Mouse (Mus musculus): ENCODE measurements around the gene Ttc27. TPM values are rescaled to one million over a fixed set of nuclear protein-coding genes. Genes with fewer than 3 reads are reported as not detected.

The Ttc27 gene
- polyA plus RNA-seq, 1 experiment from 2014 or later = 17.1 TPM

DNA sequence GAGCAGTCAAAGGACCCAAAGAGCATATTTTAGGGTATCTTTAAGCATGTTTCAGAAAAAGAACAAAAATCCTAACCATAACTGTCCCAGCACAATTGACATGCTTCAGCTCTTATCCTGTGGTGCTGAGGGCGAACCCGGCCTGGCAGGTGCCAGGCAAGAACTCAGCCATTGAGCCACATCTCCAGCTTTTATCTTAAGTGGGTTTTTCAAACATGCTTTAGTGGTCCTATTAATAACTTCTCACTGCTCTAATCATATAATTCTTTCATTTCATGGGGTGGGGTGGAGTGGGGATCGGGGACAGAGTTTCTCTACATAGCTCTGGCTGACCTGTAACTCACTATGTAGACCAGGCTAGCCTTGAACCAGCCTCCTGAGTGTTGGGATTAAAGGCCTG lies 125.1 kb downstream of the Ttc27 start:
- no peak overlapping the region for H3K27ac ChIP-seq
- no peaks in the 10 kb centered on the region for H3K27me3 ChIP-seq
- H3K9me3 ChIP-seq (replicated peaks) = no peaks in the 10 kb centered on the region
- H3K4me3 ChIP-seq (replicated peaks) = no peak overlapping the region
- H3K4me1 ChIP-seq (replicated peaks) = peaks cover 18% of the 10 kb centered on the region
- ATAC-seq (ENCODE audit: low read depth) (no peak), DNase-seq (no peak)
- peaks cover 4% of the 10 kb centered on the region; the same call in 1 of the 2 replicates for H3K36me3 ChIP-seq
- 68% methylated on average over 3 of the region's 3 CpGs for WGBS (ENCODE audit: insufficient replicate concordance)
- no peak overlapping the region for H3K4me2 ChIP-seq
- no peak overlapping the region for H3K9ac ChIP-seq

DNA sequence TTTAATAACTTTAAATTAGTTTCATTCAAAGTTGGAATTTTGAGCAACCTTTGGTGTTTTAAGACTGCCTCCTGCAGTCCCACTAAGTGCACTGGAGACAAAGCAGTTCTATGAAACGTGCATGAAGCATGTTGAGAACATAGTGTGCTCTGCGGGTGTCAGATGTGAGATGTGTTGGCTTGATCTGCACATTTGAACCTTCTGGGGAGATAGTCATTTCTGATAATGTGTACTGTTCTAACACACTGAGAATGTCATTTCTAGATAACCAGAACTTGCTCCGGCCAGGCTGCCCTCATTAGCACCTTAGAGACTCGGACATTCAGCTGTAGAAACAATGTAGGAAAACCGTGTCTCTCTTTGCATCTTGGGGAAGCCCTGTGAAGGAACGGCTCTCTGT lies 126.0 kb downstream of the Ttc27 start:
- Histone ChIP-seq H3K4me2 (no peak overlapping the region), H3K9me3 (replicated peaks) (no peaks in the 10 kb centered on the region), H3K36me3 (no peaks in the 10 kb centered on the region), H3K27ac (no peak overlapping the region), H3K4me1 (replicated peaks) (peaks cover 18% of the 10 kb centered on the region), H3K27me3 (no peaks in the 10 kb centered on the region), H3K4me3 (replicated peaks) (no peak overlapping the region), H3K9ac (no peak overlapping the region)
- 37% methylated on average over 6 of the region's 6 CpGs for WGBS (ENCODE audit: insufficient replicate concordance)
- ATAC-seq (ENCODE audit: low read depth) = peak; percentile 71
- DNase-seq = no peak

DNA sequence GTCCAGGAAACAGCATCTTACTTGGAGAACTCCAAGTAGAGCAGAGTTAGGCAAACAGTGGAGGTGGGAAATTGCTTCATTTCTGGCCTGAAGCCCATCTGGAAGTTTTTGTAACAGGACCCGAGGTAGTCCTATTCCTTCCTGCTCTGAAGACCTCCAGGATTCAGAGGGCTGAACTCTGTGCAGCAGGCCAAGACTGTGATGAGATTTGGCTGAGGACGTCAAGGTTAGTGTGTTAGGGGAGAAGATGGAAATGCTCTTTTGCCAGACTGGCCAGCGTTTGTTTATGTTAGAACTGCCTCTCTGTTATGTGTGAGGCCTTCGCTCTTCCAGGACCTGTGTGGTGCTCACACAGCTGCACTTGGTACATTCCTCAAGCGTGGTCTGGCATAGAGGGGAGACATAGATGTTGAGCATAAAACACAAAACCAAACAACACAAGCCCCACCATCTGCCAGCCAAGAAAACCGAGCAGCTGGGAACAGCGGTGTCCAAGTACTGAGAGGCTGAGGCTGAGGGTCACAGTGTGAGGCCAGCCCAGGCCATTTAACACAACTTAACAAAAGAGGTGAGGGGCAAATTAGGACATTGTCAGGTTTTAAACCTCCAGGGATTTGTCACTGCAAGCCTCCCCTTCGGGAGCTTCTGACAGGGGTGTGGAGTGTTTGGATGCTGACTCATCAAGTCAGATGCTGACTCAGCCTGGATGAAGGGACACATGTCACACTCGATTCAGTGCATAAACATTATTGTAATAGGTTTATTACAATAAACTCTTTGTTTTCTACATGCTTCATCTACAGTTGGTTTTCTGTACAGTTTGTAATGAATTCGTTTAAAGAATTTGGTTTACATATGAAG lies 128.7 kb downstream of the Ttc27 start:
- H3K36me3 ChIP-seq = no peaks in the 10 kb centered on the region
- no peaks in the 10 kb centered on the region for H3K9me3 ChIP-seq (replicated peaks)
- H3K27me3 ChIP-seq = no peaks in the 10 kb centered on the region
- ATAC-seq (ENCODE audit: low read depth) = peak; percentile 64
- no peak overlapping the region for H3K4me2 ChIP-seq
- no peak for DNase-seq
- peaks cover 18% of the 10 kb centered on the region for H3K4me1 ChIP-seq (replicated peaks)
- no peak overlapping the region for H3K9ac ChIP-seq
- no peak overlapping the region for H3K4me3 ChIP-seq (replicated peaks)
- H3K27ac ChIP-seq = peak overlapping the region; percentile 50
- 68% methylated on average over 10 of the region's 10 CpGs for WGBS (ENCODE audit: insufficient replicate concordance)

DNA sequence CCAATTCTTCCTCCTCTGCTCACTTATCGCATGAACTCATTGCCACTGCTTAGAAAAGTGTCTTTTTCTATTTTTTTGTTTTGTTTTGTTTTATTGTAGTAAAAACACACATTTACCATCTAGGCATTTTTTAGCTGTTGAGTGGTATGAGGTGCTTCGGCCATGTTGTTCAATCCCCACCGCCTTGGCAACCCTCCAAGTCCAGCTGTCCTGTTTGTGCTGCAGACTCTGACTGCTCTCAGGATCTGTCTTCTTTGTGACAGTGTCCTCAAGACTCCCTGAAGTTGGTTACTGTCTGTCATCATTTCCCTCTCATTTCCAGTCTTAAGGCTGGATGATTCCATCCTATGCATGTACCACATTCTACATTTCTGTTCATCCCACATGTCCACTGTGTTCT lies 132.7 kb downstream of the Ttc27 start:
- Histone ChIP-seq H3K9me3 (replicated peaks) (no peaks in the 10 kb centered on the region), H3K4me3 (replicated peaks) (no peak overlapping the region)

DNA sequence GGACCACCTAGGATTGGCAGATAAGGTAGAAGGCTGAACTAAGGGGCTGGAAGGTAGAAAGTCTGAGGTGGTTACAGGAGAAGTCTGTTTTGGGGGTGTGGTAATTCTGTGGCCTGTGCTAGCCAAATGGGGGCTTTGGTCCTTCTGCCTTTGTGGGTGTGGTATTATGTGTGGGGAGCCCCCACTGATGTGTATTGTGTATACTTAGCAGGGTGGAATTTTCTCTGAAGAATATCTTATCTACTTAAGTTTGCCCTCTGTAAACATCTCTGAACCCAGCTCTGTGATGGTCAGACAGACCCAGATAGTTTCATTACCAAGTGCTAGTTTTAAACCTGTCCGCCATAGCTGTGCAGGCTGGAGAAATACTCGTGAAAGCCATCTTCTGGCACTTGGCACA lies 141.8 kb downstream of the Ttc27 start:
- ATAC-seq (ENCODE audit: low read depth) (no peak), DNase-seq (no peak)
- Histone ChIP-seq H3K36me3 (peaks cover 4% of the 10 kb centered on the region), H3K9ac (no peak overlapping the region), H3K4me1 (replicated peaks) (peaks cover 16% of the 10 kb centered on the region), H3K27me3 (no peaks in the 10 kb centered on the region), H3K9me3 (replicated peaks) (no peaks in the 10 kb centered on the region), H3K4me3 (replicated peaks) (no peak overlapping the region), H3K4me2 (no peak overlapping the region), H3K27ac (no peak overlapping the region; the same call in 1 of the 2 replicates)
- WGBS (ENCODE audit: insufficient replicate concordance) = 61% methylated on average over 2 of the region's 2 CpGs

More for the DNA sequence above, 132.7 kb downstream of the Ttc27 start:
- Histone ChIP-seq H3K4me2 (no peak overlapping the region), H3K36me3 (no peaks in the 10 kb centered on the region), H3K4me1 (replicated peaks) (peaks cover 8% of the 10 kb centered on the region), H3K27me3 (no peaks in the 10 kb centered on the region), H3K27ac (no peak overlapping the region), H3K9ac (no peak overlapping the region)
- WGBS (ENCODE audit: insufficient replicate concordance) = 84% methylated on average over 3 of the region's 3 CpGs
- no peak for ATAC-seq (ENCODE audit: low read depth)
- no peak for DNase-seq

DNA sequence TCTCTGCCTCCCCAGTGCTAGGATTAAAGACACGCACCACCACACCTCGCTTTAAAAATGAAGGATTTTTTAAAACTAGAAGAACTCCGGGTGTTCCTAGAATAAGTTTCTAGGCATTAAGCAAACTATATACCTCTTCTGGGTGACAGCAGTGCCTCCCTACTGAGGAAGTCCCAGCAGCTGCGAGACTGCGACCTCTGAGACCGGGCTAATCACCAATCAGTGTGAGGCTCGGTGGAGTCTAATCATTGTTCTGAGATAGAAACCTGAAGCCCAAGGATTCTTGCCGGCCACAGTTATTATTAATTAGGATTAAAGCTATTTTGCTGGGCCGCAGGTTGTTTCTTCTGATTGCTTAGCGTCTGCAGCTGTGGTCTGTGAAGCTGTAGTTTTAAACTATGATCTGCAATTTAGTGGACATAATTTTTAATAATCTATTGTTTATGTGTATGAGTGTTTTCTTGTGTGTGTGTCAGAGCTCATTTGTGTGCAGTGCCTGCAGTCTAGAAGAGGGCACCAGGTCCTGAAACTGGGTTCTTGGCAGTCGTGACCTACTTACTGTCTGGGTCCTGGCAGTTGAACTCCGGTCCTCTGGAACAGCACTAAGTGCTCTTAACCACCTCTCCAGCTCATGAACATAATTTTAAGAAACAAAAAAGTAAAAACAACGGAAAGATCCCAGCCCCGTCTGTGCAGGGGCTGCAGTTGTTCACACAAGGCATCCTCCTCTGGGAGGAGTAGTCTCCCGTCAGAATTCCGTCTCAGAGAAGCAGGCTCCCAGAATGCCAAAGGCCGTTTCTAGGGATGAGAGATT lies 142.9 kb downstream of the Ttc27 start:
- no peak for ATAC-seq (ENCODE audit: low read depth)
- no peaks in the 10 kb centered on the region for H3K9me3 ChIP-seq (replicated peaks)

DNA sequence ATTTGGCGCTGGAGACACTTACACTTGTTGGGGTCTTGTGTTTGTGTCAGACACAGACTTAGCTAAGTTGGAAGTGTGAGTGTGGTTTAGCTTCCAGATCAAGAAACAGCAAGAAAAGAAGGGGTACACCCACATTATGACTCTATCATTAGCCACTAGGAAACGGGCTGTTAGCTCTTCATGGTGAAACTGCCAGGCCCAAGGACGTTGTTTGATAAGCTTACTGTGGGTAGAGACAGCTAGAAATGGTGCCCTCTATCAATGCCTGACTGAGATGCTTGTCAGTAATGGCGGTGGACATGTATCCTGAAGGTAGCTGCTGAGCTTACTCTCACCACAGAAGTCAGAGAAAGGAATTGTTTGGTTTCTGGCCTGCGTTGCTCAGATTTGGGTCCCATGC lies 146.3 kb downstream of the Ttc27 start:
- DNase-seq (no peak), ATAC-seq (ENCODE audit: low read depth) (peak; percentile 61)
- Histone ChIP-seq H3K27me3 (no peaks in the 10 kb centered on the region), H3K4me2 (no peak overlapping the region), H3K9me3 (replicated peaks) (no peaks in the 10 kb centered on the region), H3K27ac (peak overlapping the region; percentile 57), H3K4me3 (replicated peaks) (no peak overlapping the region), H3K36me3 (no peaks in the 10 kb centered on the region), H3K4me1 (replicated peaks) (peaks cover 60% of the 10 kb centered on the region), H3K9ac (no peak overlapping the region)
- 38% methylated on average over 5 of the region's 5 CpGs for WGBS (ENCODE audit: insufficient replicate concordance)

More for the DNA sequence above, 142.9 kb downstream of the Ttc27 start:
- Histone ChIP-seq H3K4me2 (no peak overlapping the region), H3K27ac (no peak overlapping the region), H3K36me3 (peaks cover 4% of the 10 kb centered on the region), H3K9ac (no peak overlapping the region), H3K4me1 (replicated peaks) (peaks cover 26% of the 10 kb centered on the region), H3K4me3 (replicated peaks) (no peak overlapping the region), H3K27me3 (no peaks in the 10 kb centered on the region)
- WGBS (ENCODE audit: insufficient replicate concordance) = 71% methylated on average over 17 of the region's 17 CpGs
- DNase-seq = no peak

DNA sequence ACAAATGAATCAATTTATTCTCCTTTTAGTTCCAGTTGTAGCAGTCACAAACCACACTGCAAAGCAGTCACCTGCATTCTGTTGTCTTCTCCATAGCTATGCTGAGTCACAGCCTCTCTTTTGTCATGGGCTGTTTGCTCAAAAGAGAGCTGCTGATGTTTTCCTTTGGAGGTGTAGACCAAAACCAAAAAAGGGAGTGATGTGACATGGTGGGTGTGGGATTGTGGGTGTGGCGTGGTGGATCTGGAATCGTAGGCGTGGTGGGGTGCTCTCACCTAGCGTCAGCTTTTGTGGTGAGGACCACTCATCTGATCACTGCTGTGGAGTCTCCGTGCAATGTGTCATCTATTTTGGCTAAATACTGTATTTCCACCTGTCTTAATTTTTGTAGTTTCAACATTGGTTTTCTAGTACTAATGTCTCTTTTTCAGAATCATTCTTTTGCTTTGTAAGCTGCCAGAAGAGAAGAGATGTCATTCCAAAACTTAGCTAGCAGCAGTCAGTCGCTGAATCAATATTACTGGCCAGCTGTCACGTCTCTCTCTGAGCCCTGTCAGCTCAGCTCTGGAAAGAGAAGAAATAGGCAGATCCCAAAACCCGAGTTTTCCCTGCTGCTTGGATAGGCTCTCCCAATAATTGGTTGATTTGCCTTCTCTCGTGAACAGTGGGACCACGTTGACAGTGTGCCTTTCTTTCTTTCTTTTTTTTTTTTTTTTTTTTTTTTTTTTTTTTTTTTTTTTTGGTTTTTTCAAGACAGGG lies 147.4 kb downstream of the Ttc27 start:
- no peaks in the 10 kb centered on the region for H3K27me3 ChIP-seq
- peak overlapping the region; percentile 53 for H3K27ac ChIP-seq
- no peak overlapping the region for H3K9ac ChIP-seq
- H3K4me3 ChIP-seq (replicated peaks) = no peak overlapping the region
- H3K9me3 ChIP-seq (replicated peaks) = no peaks in the 10 kb centered on the region
- DNase-seq (no peak), ATAC-seq (ENCODE audit: low read depth) (0 out of 2 replicates have a peak, but pooled peaks have one; percentile 16)
- no peaks in the 10 kb centered on the region for H3K36me3 ChIP-seq
- H3K4me1 ChIP-seq (replicated peaks) = peaks cover 64% of the 10 kb centered on the region
- 51% methylated on average over 10 of the region's 10 CpGs for WGBS (ENCODE audit: insufficient replicate concordance)
- H3K4me2 ChIP-seq = no peak overlapping the region

DNA sequence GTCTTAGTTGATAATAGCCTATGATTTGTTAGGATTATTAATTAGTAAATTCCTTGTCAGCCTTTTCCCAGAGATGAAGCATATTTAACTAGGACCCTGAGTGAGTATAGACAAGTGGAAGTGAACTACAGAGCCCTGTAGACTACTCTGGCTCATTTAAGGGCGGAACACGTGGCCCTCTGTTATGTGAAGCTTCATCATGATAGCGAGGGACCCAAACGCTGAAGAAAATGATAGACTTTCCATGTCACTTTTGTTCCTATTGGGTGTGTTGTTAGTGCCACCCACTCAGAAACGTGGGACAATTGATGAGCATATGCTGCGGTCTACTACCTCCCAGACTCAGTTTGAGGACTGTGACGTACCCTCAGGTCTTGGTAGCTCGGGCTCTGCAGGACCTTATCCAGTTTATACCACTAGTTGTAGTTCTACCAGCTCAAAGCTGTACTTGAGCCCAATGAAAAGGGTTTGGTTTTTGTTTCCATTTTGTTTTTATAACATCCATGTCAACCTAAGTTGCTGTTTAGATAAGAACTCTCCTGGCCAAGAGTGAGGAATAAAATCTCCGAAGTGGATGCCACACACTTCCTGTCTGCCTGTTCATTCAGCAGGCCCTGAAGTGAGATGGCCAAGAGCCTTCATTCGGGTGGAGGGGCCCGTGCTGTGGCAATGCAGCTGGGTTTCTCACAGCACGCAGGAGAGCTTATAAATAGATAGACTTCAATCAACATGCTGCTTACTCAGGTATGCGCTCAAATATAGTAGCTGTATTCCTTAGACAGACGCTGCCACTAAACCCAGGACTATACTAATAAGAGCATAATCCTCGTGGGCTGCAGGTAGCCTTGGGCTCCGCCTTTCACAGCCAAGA lies 148.4 kb downstream of the Ttc27 start:
- H3K36me3 ChIP-seq = no peaks in the 10 kb centered on the region
- H3K4me3 ChIP-seq (replicated peaks) = no peak overlapping the region
- no peak overlapping the region for H3K9ac ChIP-seq
- H3K27me3 ChIP-seq = no peaks in the 10 kb centered on the region
- no peak for DNase-seq
- H3K4me2 ChIP-seq = no peak overlapping the region
- H3K27ac ChIP-seq = peak overlapping the region; percentile 61
- WGBS (ENCODE audit: insufficient replicate concordance) = 59% methylated on average over 16 of the region's 16 CpGs
- H3K4me1 ChIP-seq (replicated peaks) = peaks cover 73% of the 10 kb centered on the region
- peak; percentile 25 for ATAC-seq (ENCODE audit: low read depth)
- H3K9me3 ChIP-seq (replicated peaks) = no peaks in the 10 kb centered on the region

Data from liver, embryonic 13.5 days (tissue).